Mouse (Mus musculus) neural tube, embryonic 11.5 days (tissue): ENCODE measurements around the gene Bcl11b. TPM values are rescaled to one million over a fixed set of nuclear protein-coding genes. Genes with fewer than 3 reads are reported as not detected.

Source experiments
- ATAC-seq: fragments of 200-750 bp; cut with Nextera tagmentation; 2 replicates; pipeline ENCODE4 v1.8.0; 2017; ENCODE audit warnings: moderate number of reproducible peaks, mild to moderate bottlenecking, moderate TSS enrichment, moderate library complexity; ENCODE audit not compliant: insufficient read depth, low FRiP score, low TSS enrichment
- DNase-seq: peaks from one replicate; pipeline ENCODE4 v3.0.0-alpha.2; 2015; ENCODE audit warnings: low spot score
- H3K27ac ChIP-seq: fragments of 300-500 bp; sonication (generic); 2 replicates; pipeline ENCODE4 v1.5.1; 2014; ENCODE audit warnings: low read depth, mild to moderate bottlenecking, low read length
- H3K27me3 ChIP-seq: fragments of 300-500 bp; sonication (generic); 2 replicates; pipeline ENCODE4 v1.6.1; 2014; ENCODE audit warnings: mild to moderate bottlenecking, low read length, mixed read lengths; ENCODE audit not compliant: control insufficient read depth, insufficient read depth
- H3K36me3 ChIP-seq: fragments of 300-500 bp; sonication (generic); 2 replicates; pipeline ENCODE4 v1.6.1; 2014; ENCODE audit warnings: mild to moderate bottlenecking, low read length, moderate library complexity, mixed read lengths; ENCODE audit not compliant: control insufficient read depth, insufficient read depth
- H3K4me1 ChIP-seq: fragments of 300-500 bp; sonication (generic); 2 replicates; pipeline ENCODE4 v1.6.1; 2014; ENCODE audit warnings: low read length, mixed read lengths; ENCODE audit not compliant: control insufficient read depth, insufficient read depth
- H3K4me2 ChIP-seq: fragments of 300-500 bp; sonication (generic); 2 replicates; pipeline ENCODE4 v1.6.1; 2014; ENCODE audit warnings: low read depth, mild to moderate bottlenecking, moderate library complexity
- H3K4me3 ChIP-seq: fragments of 300-500 bp; sonication (generic); 2 replicates; pipeline ENCODE4 v1.5.1; 2014; ENCODE audit warnings: low read depth, low read length
- H3K9ac ChIP-seq: fragments of 300-500 bp; sonication (generic); 2 replicates; pipeline ENCODE4 v1.6.1; 2014; ENCODE audit warnings: mild to moderate bottlenecking, low read length
- H3K9me3 ChIP-seq: fragments of 300-500 bp; sonication (generic); 2 replicates; pipeline ENCODE4 v1.6.1; 2016; ENCODE audit warnings: low read length; ENCODE audit not compliant: control insufficient read depth
- WGBS: fragments of 180-500 bp; shearing (Covaris S2); extraction: QIAGEN DNeasy Blood & Tissue Kit; methylation state at CpG from one replicate; pipeline ENCODE4 v1.1.7; 2014; 5-methylcytosine and 5-hydroxymethylcytosine counted together
- polyA plus RNA-seq: library from polyadenylated mRNA; unstranded; fragments of >200 nt; fragmentation: Nextera tagmentation; extraction: Ambion mirVana; gene quantifications from 2 replicates; pipeline ENCODE4 v1.2.1, GENCODE M21; 2014

The Bcl11b gene
- polyA plus RNA-seq, 1 experiment from 2014 or later = 9.4 TPM

GRCm38 (mm10) chr12:107884330-107885065, 118.9 kb downstream of the Bcl11b start:
- DNase-seq = no peak
- Histone ChIP-seq H3K4me1 (no peaks in the 10 kb centered on the region), H3K36me3 (no peaks in the 10 kb centered on the region), H3K9ac (no peak overlapping the region), H3K4me3 (no peak overlapping the region), H3K4me2 (no peak overlapping the region), H3K27me3 (no peaks in the 10 kb centered on the region), H3K9me3 (no peaks in the 10 kb centered on the region), H3K27ac (no peak overlapping the region)
- no peak for ATAC-seq
- 63% methylated on average over 6 of the region's 6 CpGs for WGBS

GRCm38 (mm10) chr12:107881726-107882125, 121.7 kb downstream of the Bcl11b start:
- ATAC-seq (no peak), DNase-seq (no peak)
- Histone ChIP-seq H3K4me2 (no peak overlapping the region), H3K36me3 (no peaks in the 10 kb centered on the region), H3K27ac (no peak overlapping the region), H3K4me3 (no peak overlapping the region), H3K9me3 (no peaks in the 10 kb centered on the region), H3K9ac (no peak overlapping the region), H3K4me1 (no peaks in the 10 kb centered on the region), H3K27me3 (no peaks in the 10 kb centered on the region)
- WGBS = 78% methylated on average over 9 of the region's 9 CpGs

DNA sequence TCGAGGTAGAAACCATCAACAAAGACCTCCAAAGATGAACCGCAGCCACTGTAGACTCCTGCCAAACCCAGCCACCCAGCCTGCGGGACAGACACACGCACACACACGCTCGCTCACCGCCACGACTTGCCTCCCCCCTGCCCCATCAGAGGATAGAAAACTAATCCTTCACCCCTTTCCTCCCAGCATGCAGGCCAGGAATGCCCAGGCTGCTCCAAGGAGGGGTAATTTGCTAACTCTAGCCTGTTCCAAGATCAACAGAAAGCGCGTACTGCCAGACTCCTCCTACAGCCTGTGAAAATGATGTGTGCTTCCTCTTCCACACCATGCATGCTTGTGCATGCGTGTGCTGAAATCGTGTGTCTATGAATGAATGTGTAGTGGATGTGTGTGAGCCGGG, 122.7 kb downstream of the Bcl11b start:
- no peak for ATAC-seq

DNA sequence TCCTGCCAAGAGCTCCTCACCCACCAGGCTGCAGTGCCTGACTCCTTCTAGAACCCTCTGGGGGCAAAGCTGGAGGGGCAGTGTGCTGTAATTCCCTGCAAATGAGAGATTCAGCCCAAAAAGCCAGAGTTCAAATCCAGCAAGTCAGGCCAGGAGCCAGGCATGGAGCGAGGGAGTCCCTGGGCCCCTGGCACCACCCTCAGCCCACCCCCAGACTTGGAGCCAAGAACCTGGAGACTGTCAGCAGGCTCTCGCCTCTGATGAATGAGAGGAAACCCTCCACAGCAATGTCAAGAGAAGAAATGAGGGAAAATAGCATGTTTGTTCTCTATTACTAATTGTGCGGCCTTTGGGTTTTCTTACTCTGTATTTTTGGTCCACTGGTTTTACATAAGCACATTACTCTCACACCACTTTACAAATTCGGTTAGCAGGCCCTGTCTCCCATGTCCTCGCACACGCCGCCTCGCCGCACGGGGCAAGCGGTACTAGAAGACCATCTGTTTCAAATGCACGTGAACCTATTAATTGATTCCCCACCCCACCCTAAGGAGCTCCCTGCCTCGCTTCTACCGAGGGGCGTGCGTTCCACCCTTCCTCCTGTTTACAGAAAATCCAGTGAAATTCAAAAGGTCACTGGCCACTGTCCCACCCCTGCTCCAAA, 124.2 kb downstream of the Bcl11b start:
- Histone ChIP-seq H3K27me3 (no peaks in the 10 kb centered on the region), H3K4me2 (no peak overlapping the region), H3K27ac (no peak overlapping the region), H3K4me1 (no peaks in the 10 kb centered on the region), H3K9ac (no peak overlapping the region), H3K4me3 (no peak overlapping the region), H3K9me3 (no peaks in the 10 kb centered on the region), H3K36me3 (no peaks in the 10 kb centered on the region)
- DNase-seq = no peak
- 89% methylated on average over 16 of the region's 16 CpGs for WGBS
- no peak for ATAC-seq

More for the DNA sequence above, 122.7 kb downstream of the Bcl11b start:
- H3K4me1 ChIP-seq = no peaks in the 10 kb centered on the region
- H3K27me3 ChIP-seq = no peaks in the 10 kb centered on the region
- no peak overlapping the region for H3K4me2 ChIP-seq
- no peak overlapping the region for H3K9ac ChIP-seq
- H3K4me3 ChIP-seq = no peak overlapping the region
- H3K36me3 ChIP-seq = no peaks in the 10 kb centered on the region
- WGBS = 81% methylated on average over 13 of the region's 13 CpGs
- DNase-seq = no peak
- H3K27ac ChIP-seq = no peak overlapping the region
- no peaks in the 10 kb centered on the region for H3K9me3 ChIP-seq

DNA sequence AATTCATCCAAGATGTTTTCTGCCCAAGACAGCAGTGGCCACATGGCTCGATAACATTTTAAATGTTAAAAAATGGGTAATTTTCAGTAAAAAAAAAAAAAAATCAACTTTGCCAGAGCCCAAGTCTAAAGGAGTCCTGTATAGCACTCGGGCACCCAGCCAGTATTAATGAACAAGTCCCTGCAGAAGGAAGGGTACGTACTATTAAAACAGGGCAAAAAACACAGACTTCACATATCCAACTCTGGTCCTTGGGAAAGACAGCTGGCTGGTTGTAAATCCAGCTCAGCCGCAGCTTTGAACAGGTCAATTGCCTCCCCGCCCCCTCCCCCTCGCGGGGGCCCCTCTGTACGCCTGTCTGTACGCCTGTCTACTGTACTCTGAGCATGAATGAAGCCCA, 127.2 kb downstream of the Bcl11b start:
- no peak for DNase-seq
- WGBS = 76% methylated on average over 9 of the region's 9 CpGs
- no peaks in the 10 kb centered on the region for H3K36me3 ChIP-seq

DNA sequence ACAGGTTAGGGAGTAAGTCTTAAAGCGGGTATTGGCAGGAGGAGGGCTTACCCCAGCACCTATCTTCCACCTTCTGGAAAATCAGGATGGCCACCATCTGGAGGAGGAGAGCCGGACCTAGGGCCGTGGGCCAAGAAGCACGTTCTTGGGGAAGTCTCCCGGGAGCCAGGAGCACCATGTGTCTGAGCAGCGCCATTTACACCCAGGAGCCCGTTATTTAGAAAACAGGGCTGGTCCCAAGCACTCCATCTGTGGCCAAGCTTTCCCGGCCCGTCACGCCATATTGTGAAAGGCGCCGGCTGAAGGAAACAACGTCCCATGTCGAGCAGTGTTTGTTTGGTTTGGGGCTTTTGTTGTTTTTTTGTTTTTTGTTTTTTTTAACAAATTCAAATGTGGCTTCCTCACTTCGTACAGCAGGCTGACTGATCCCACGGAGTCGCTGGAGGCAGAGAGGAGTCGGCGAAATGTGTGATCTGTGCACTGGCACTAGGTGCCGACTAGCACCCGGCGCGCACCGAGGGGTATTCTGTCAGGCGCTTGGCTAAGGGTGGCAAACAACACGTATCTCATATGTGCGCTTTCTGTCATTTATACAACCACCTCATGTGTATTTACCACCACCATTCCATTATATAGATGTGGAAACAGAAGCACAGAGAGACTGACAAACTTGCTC, 128.8 kb downstream of the Bcl11b start:
- Histone ChIP-seq H3K9ac (no peak overlapping the region), H3K4me1 (no peaks in the 10 kb centered on the region), H3K9me3 (no peaks in the 10 kb centered on the region), H3K4me2 (no peak overlapping the region), H3K36me3 (no peaks in the 10 kb centered on the region), H3K27me3 (no peaks in the 10 kb centered on the region), H3K4me3 (no peak overlapping the region), H3K27ac (no peak overlapping the region)
- ATAC-seq (no peak), DNase-seq (no peak)
- 90% methylated on average over 27 of the region's 27 CpGs for WGBS

More for the DNA sequence above, 127.2 kb downstream of the Bcl11b start:
- no peaks in the 10 kb centered on the region for H3K4me1 ChIP-seq
- H3K4me2 ChIP-seq = no peak overlapping the region
- H3K9me3 ChIP-seq = no peaks in the 10 kb centered on the region
- H3K9ac ChIP-seq = no peak overlapping the region
- ATAC-seq = no peak
- H3K4me3 ChIP-seq = no peak overlapping the region
- H3K27me3 ChIP-seq = no peaks in the 10 kb centered on the region
- no peak overlapping the region for H3K27ac ChIP-seq

DNA sequence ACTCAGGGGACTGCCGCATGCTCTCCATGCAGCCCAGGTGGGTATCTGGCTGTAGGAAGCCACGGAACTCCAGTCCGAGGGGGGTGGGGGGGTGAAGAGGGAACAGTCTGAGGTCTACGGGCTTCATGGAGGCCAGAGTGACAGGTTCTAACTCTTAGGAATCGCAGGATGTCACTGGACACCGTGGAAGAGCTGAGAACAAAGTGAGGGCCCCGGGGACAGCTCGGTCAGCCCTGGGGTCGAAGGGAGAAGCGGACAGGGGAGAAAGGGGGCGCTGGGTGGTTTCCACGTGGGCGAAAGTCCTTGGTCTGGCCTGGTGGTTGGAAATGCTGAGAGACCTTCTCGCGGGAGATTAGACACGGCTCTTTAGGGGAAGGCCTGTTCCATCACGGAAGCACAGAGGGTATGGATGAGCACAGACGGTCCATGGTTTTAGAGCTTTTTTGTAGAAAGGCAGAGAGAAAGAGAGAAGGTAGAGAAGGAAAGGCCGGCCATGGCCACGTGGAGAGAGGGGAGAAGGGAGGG, 133.8 kb downstream of the Bcl11b start:
- no peak overlapping the region for H3K4me2 ChIP-seq
- ATAC-seq = no peak
- no peaks in the 10 kb centered on the region for H3K36me3 ChIP-seq
- H3K27me3 ChIP-seq = no peaks in the 10 kb centered on the region
- no peaks in the 10 kb centered on the region for H3K4me1 ChIP-seq
- no peak overlapping the region for H3K4me3 ChIP-seq
- H3K27ac ChIP-seq = no peak overlapping the region
- DNase-seq = no peak
- 86% methylated on average over 20 of the region's 20 CpGs for WGBS
- no peaks in the 10 kb centered on the region for H3K9me3 ChIP-seq
- H3K9ac ChIP-seq = no peak overlapping the region

DNA sequence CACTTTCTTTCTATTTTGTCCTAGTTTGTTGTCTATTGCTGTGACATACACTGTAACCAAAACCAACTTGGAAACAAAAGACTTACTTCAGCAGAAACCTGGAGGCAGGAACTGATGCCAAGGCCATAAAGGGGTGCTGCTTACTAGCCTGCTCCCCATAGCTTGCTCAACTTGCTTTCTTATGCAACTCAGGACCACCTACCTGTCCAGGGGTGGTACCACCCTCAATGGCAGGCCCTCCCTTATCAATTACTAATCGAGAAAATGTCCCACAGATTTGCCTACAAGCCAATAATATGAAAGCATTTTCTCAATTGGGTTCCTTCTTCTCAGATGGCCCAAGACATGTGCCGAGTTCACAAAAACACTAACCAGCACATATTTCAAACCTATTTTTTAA, 135.1 kb downstream of the Bcl11b start:
- Histone ChIP-seq H3K27ac (no peak overlapping the region), H3K9ac (no peak overlapping the region), H3K4me2 (no peak overlapping the region), H3K36me3 (no peaks in the 10 kb centered on the region), H3K4me1 (no peaks in the 10 kb centered on the region), H3K27me3 (no peaks in the 10 kb centered on the region), H3K4me3 (no peak overlapping the region), H3K9me3 (no peaks in the 10 kb centered on the region)
- no peak for ATAC-seq
- no peak for DNase-seq
- WGBS = 91% methylated on average over 2 of the region's 2 CpGs
